Mouse (Mus musculus): ENCODE measurements at regions not wholly inside any gene's neighbourhood (a gene's known extent, or its start where the extent isn't known, plus 50 kb on each side); places are given as distances from the start of the nearest gene placed in this dataset.

- H3K36me3 ChIP-seq (ENCODE audit: control insufficient read depth in 1 of 2, insufficient read depth in 2 of 2, low read length in 2 of 2) = no peaks in the 10 kb centered on the region
- no peak overlapping the region for H3K27ac ChIP-seq (ENCODE audit: control insufficient read depth, low read depth, low read length)
- no peaks in the 10 kb centered on the region for H3K79me2 ChIP-seq (ENCODE audit: control insufficient read depth, insufficient read depth, low read length, poor library complexity)
- no peaks in the 10 kb centered on the region for H3K27me3 ChIP-seq (ENCODE audit: control insufficient read depth in 1 of 2, insufficient read depth in 2 of 2, low read length in 2 of 2)
- no peak overlapping the region for H3K9ac ChIP-seq (ENCODE audit: control insufficient read depth, low read depth, low read length, poor library complexity, severe bottlenecking)
- H3K4me1 ChIP-seq (ENCODE audit: control insufficient read depth in 1 of 2, insufficient read depth in 2 of 2, low read length in 2 of 2) = no peaks in the 10 kb centered on the region
- H3K4me3 ChIP-seq (ENCODE audit: control insufficient read depth in 1 of 2, insufficient read depth in 1 of 2, low read depth in 2 of 2, low read length in 2 of 2) = no peak overlapping the region
- no peak for DNase-seq (ENCODE audit: low read depth, low spot score)
- H3K9me3 ChIP-seq (replicated peaks; ENCODE audit: insufficient read depth, low read length) = no peaks in the 10 kb centered on the region
- TF ChIP-seq MAX (IDR thresholded peaks at IDR 0.05; ENCODE audit: low read length) = no peak
- no peak for TF ChIP-seq CHD2 (IDR thresholded peaks at IDR 0.05; ENCODE audit: low read length)
- TF ChIP-seq NELFE (IDR thresholded peaks at IDR 0.05; ENCODE audit: low read depth, low read length) = no peak
- no peak for TF ChIP-seq ZKSCAN1 (IDR thresholded peaks at IDR 0.05; ENCODE audit: low read depth, low read length)
- TF ChIP-seq RCOR1 (IDR thresholded peaks at IDR 0.05; ENCODE audit: low read depth, low read length) = no peak
- TF ChIP-seq ETS1 (IDR thresholded peaks at IDR 0.05; ENCODE audit: low read depth, low read length) = no peak
- no peak for TF ChIP-seq POLR2A (IDR thresholded peaks at IDR 0.05; ENCODE audit: control insufficient read depth in 1 of 2, insufficient read depth in 1 of 2, low read depth in 1 of 2, low read length in 2 of 2, poor library complexity in 1 of 2)
- no peak for TF ChIP-seq BHLHE40 (IDR thresholded peaks at IDR 0.05; ENCODE audit: borderline replicate concordance, low read depth, low read length)
- no peak for TF ChIP-seq E2F4 (IDR thresholded peaks at IDR 0.05; ENCODE audit: borderline replicate concordance, low read depth, low read length)
Measured at GRCm38 (mm10) chr1:177337141-177337540, 79.1 kb upstream of the Akt3 start.

- Histone ChIP-seq H3K27me3 (ENCODE audit: control insufficient read depth in 1 of 2, insufficient read depth in 2 of 2, low read length in 2 of 2) (no peaks in the 10 kb centered on the region), H3K9me3 (replicated peaks; ENCODE audit: insufficient read depth, low read length) (no peaks in the 10 kb centered on the region), H3K36me3 (ENCODE audit: control insufficient read depth in 1 of 2, insufficient read depth in 2 of 2, low read length in 2 of 2) (no peaks in the 10 kb centered on the region), H3K79me2 (ENCODE audit: control insufficient read depth, insufficient read depth, low read length, poor library complexity) (no peaks in the 10 kb centered on the region), H3K9ac (ENCODE audit: control insufficient read depth, low read depth, low read length, poor library complexity, severe bottlenecking) (no peak overlapping the region), H3K4me3 (ENCODE audit: control insufficient read depth in 1 of 2, insufficient read depth in 1 of 2, low read depth in 2 of 2, low read length in 2 of 2) (no peak overlapping the region), H3K27ac (ENCODE audit: control insufficient read depth, low read depth, low read length) (no peak overlapping the region), H3K4me1 (ENCODE audit: control insufficient read depth in 1 of 2, insufficient read depth in 2 of 2, low read length in 2 of 2) (no peaks in the 10 kb centered on the region)
- no peak for DNase-seq (ENCODE audit: low read depth, low spot score)
- TF ChIP-seq SIN3A (IDR thresholded peaks at IDR 0.05; ENCODE audit: low read length) (no peak), JUND (IDR thresholded peaks at IDR 0.05; ENCODE audit: low read depth, low read length) (no peak), UBTF (IDR thresholded peaks at IDR 0.05; ENCODE audit: borderline replicate concordance, insufficient read depth, low read depth, low read length) (no peak), MAZ (IDR thresholded peaks at IDR 0.05; ENCODE audit: low read depth, low read length) (no peak), MAX (IDR thresholded peaks at IDR 0.05; ENCODE audit: low read length) (no peak), EP300 (IDR thresholded peaks at IDR 0.05; ENCODE audit: low read depth in 1 of 2, low read length in 2 of 2) (no peak), RCOR1 (IDR thresholded peaks at IDR 0.05; ENCODE audit: low read depth, low read length) (no peak), MAFK (IDR thresholded peaks at IDR 0.05; ENCODE audit: borderline replicate concordance, low read depth, low read length) (no peak), POLR2A (IDR thresholded peaks at IDR 0.05; ENCODE audit: control insufficient read depth in 1 of 2, insufficient read depth in 1 of 2, low read depth in 1 of 2, low read length in 2 of 2, poor library complexity in 1 of 2) (no peak), CHD1 (IDR thresholded peaks at IDR 0.05; ENCODE audit: low read depth, low read length) (no peak), POLR2AphosphoS5 (IDR thresholded peaks at IDR 0.05; ENCODE audit: borderline replicate concordance, low read depth, low read length) (no peak), USF1 (IDR thresholded peaks at IDR 0.05; ENCODE audit: low read depth, low read length) (no peak), MEF2A (IDR thresholded peaks at IDR 0.05; ENCODE audit: extremely low read depth, insufficient replicate concordance, low read depth, low read length, poor library complexity, severe bottlenecking) (no peak), USF2 (IDR thresholded peaks at IDR 0.05; ENCODE audit: borderline replicate concordance in 1 of 2, insufficient read depth in 1 of 2, low read depth in 1 of 2, low read length in 2 of 2) (no peak), RAD21 (IDR thresholded peaks at IDR 0.05; ENCODE audit: low read depth, low read length) (no peak), ELF1 (IDR thresholded peaks at IDR 0.05; ENCODE audit: low read depth, low read length) (no peak), ETS1 (IDR thresholded peaks at IDR 0.05; ENCODE audit: low read depth, low read length) (no peak), MXI1 (IDR thresholded peaks at IDR 0.05; ENCODE audit: low read depth, low read length) (no peak)
Measured at GRCm38 (mm10) chr1:177336436-177336835, 78.4 kb upstream of the Akt3 start.

All from MEL (cell line).